Mouse (Mus musculus) hindbrain, embryonic 10.5 days (tissue): ENCODE measurements around the gene Unc119. TPM values are rescaled to one million over a fixed set of nuclear protein-coding genes. Genes with fewer than 3 reads are reported as not detected.
A peak's percentile ranks its signal among the peaks of the same experiment; 100 is the strongest.

ENCODE experiments used
- DNase-seq: peaks from one replicate; pipeline ENCODE4 v3.0.0-alpha.2; 2017; ENCODE audit warnings: low spot score
- H3K27ac ChIP-seq: fragments of 300-500 bp; sonication (generic); 2 replicates; pipeline ENCODE4 v1.5.1; 2016; ENCODE audit warnings: mild to moderate bottlenecking, moderate library complexity
- H3K27me3 ChIP-seq: fragments of 300-500 bp; sonication (generic); 2 replicates; pipeline ENCODE4 v1.6.1; 2016; ENCODE audit warnings: mild to moderate bottlenecking; ENCODE audit not compliant: poor library complexity, insufficient read depth, severe bottlenecking
- H3K36me3 ChIP-seq: fragments of 300-500 bp; sonication (generic); 2 replicates; pipeline ENCODE4 v1.6.1; 2016; ENCODE audit warnings: mild to moderate bottlenecking, moderate library complexity
- H3K4me1 ChIP-seq: fragments of 300-500 bp; sonication (generic); replicated peaks from 2 replicates; pipeline ENCODE4 v1.6.1; 2016; ENCODE audit warnings: mild to moderate bottlenecking
- H3K4me3 ChIP-seq: fragments of 300-500 bp; sonication (generic); 2 replicates; pipeline ENCODE4 v1.5.1; 2016; ENCODE audit warnings: mild to moderate bottlenecking, moderate library complexity
- H3K9me3 ChIP-seq: fragments of 300-500 bp; sonication (generic); 2 replicates; pipeline ENCODE4 v1.6.1; 2016; ENCODE audit warnings: mild to moderate bottlenecking, moderate library complexity
- WGBS: fragments of 180-500 bp; shearing (Covaris S2); methylation state at CpG from one replicate; pipeline ENCODE4 v1.1.7; 2016; 5-methylcytosine and 5-hydroxymethylcytosine counted together
- polyA plus RNA-seq: library from polyadenylated mRNA; unstranded; fragments of >200 nt; fragmentation: Nextera tagmentation; extraction: Ambion mirVana; gene quantifications from 2 replicates; pipeline ENCODE4 v1.2.1, GENCODE M21; 2016

Gene Unc119
- polyA plus RNA-seq, 1 experiment from 2014 or later, result 76.7 TPM

- WGBS, result 91% methylated on average over 12 of the region's 12 CpGs
- no peak overlapping the region for H3K27ac ChIP-seq
These were observed 18.3 kb upstream of the Unc119 start for GRCm38 (mm10) chr11:78324965-78325364.

DNA sequence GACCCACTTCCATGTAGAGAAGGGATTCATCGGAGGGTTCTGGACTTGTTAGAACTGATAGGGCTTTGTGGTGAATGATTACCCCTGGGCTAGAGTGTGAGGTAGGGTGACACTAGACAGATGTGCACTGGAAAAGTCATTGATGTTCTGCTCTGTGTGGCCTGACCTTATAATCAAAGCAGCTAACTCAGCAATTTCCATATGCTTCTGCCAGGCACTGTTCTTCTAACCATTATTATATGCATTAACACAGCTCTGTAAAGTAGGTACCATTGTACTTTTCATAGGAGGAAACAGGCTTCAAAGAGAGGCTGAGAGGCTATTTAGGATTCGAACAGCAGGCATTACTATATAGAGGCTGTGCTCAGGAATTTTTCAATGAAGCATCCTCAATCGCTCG lies 16.1 kb upstream of the Unc119 start:
- DNase-seq, result no peak
- Histone ChIP-seq H3K27ac (no peak overlapping the region), H3K36me3 (peaks cover 39% of the 10 kb centered on the region), H3K27me3 (no peaks in the 10 kb centered on the region), H3K9me3 (no peaks in the 10 kb centered on the region), H3K4me1 (peaks cover 33% of the 10 kb centered on the region), H3K4me3 (no peak overlapping the region)
- WGBS, result 94% methylated on average over 4 of the region's 4 CpGs

More at GRCm38 (mm10) chr11:78324965-78325364, 18.3 kb upstream of the Unc119 start:
- DNase-seq, result no peak
- peaks cover 58% of the 10 kb centered on the region for H3K36me3 ChIP-seq
- peaks cover 33% of the 10 kb centered on the region for H3K4me1 ChIP-seq
- H3K9me3 ChIP-seq, result no peaks in the 10 kb centered on the region
- no peaks in the 10 kb centered on the region for H3K27me3 ChIP-seq
- no peak overlapping the region for H3K4me3 ChIP-seq

DNA sequence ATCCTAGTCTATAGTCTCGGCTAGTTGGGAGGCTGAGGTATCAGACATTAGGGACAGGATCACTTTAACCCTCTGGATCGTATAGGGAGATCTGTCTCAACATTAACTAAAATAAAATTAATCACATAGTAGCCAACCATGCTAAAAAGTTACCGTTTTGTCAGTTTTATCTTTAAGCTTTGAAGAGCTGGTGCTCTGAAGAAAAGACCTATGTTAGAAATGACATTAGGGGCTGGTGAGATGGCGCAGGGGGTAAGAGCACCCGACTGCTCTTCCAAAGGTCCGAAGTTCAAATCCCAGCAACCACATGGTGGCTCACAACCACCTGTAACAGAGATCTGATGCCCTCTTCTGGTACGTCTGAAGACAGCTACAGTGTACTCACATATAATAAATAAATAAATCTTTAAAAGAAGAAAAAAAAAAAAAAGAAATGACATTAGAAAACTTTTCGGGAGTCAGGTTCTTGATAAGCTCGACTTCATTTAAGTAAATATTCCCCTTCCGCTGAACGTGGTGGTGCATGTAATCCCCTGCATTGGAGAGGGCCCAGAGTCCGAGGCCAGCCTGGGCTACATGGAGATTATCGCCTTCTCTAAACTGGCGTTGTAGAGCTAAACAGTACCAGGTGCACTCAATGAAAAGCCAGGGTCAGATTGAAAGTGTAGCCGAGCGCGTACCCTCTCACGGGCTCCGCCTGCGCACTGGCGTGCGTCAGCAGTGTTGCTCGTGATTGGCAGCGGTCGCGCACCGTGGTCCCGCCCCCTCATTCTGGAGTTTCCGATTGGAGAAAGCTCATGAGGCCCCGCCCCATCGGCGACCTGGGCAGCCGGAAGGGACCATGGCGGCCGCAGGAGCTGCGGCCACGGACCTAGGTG lies 15.4 kb upstream of the Unc119 start, which contains the start of gene Pigs:
Gene Pigs (plus strand): TSS at position 782 of the 878 bp plus-strand sequence.
- peaks cover 39% of the 10 kb centered on the region for H3K36me3 ChIP-seq
- no peaks in the 10 kb centered on the region for H3K27me3 ChIP-seq
- peak within 1 kb of the TSS; percentile 97 for H3K4me3 ChIP-seq
- H3K9me3 ChIP-seq, result no peaks in the 10 kb centered on the region
- peaks cover 26% of the 10 kb centered on the region for H3K4me1 ChIP-seq
- WGBS, result 13% methylated on average over 37 of the region's 37 CpGs
- DNase-seq, result peak; percentile 96
- peak within 1 kb of the TSS; percentile 87 for H3K27ac ChIP-seq

GRCm38 (mm10) chr11:78328512-78329056 lies 14.7 kb upstream of the Unc119 start:
- no peak for DNase-seq
- 2% methylated on average over 41 of the region's 41 CpGs for WGBS
- H3K4me3 ChIP-seq, result peak overlapping the region; percentile 97
- H3K27ac ChIP-seq, result peak overlapping the region; percentile 87
- no peaks in the 10 kb centered on the region for H3K9me3 ChIP-seq
- peaks cover 44% of the 10 kb centered on the region for H3K36me3 ChIP-seq
- no peaks in the 10 kb centered on the region for H3K27me3 ChIP-seq
- peaks cover 19% of the 10 kb centered on the region for H3K4me1 ChIP-seq

- Histone ChIP-seq H3K4me3 (no peak overlapping the region), H3K36me3 (peaks cover 57% of the 10 kb centered on the region), H3K9me3 (no peaks in the 10 kb centered on the region), H3K4me1 (peaks cover 13% of the 10 kb centered on the region), H3K27me3 (no peaks in the 10 kb centered on the region), H3K27ac (no peak overlapping the region)
- DNase-seq, result no peak
- 95% methylated on average over 12 of the region's 12 CpGs for WGBS
These were observed 10.6 kb upstream of the Unc119 start for GRCm38 (mm10) chr11:78332676-78333075.

DNA sequence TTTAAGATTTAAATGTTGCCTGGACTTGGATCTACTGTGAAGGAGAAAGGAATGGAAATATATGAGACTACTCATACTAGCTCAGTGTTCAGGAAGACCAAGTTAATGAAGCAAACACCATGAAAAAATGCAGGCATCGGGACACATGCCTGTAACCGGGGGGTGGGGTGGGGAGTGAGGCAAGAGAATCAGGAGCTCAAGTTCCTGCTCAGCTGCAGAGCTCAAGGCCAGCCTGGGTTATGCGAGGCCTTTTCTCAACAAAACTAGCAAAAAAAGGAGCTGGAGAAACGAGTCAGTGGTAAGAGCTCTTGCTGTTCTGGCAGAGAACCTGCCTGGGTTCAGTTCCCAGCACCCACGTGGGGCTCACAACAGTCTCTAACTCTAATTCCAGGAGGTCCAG lies 9.3 kb upstream of the Unc119 start:
- H3K4me3 ChIP-seq, result no peak overlapping the region
- peaks cover 68% of the 10 kb centered on the region for H3K36me3 ChIP-seq
- WGBS, result 92% methylated on average over 5 of the region's 5 CpGs
- H3K4me1 ChIP-seq, result peaks cover 8% of the 10 kb centered on the region
- H3K9me3 ChIP-seq, result no peaks in the 10 kb centered on the region
- DNase-seq, result no peak
- no peaks in the 10 kb centered on the region for H3K27me3 ChIP-seq
- H3K27ac ChIP-seq, result no peak overlapping the region

DNA sequence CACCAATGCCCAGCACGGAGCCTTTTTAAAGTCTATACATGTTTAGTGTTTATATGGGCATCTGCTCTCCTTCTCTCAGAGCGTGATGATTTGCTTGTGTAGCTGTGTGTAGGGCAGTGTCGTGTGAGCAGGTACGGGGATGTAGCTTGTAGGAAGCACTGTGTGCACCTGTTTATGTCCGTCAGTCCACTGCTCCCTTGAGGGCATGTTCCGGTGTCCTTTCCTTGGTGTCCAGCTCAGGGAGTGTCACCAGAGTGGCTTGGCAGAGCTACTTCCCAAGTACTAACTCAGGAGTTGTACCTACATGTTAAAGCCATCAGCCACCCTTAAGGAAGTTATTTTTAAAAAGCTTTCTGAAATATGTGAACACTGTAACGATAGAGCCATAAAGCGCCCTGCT lies 6.2 kb upstream of the Unc119 start:
- Histone ChIP-seq H3K27ac (no peak overlapping the region), H3K36me3 (peaks cover 95% of the 10 kb centered on the region), H3K27me3 (no peaks in the 10 kb centered on the region), H3K4me3 (no peak overlapping the region), H3K4me1 (no peaks in the 10 kb centered on the region), H3K9me3 (no peaks in the 10 kb centered on the region)
- no peak for DNase-seq
- WGBS, result 96% methylated on average over 8 of the region's 8 CpGs

- 85% methylated on average over 12 of the region's 12 CpGs for WGBS
- Histone ChIP-seq H3K36me3 (peaks cover 62% of the 10 kb centered on the region), H3K9me3 (no peaks in the 10 kb centered on the region), H3K4me3 (no peak overlapping the region), H3K27ac (no peak overlapping the region), H3K4me1 (peaks cover 40% of the 10 kb centered on the region), H3K27me3 (no peaks in the 10 kb centered on the region)
- no peak for DNase-seq
These were observed 1.6 kb upstream of the Unc119 start for GRCm38 (mm10) chr11:78341702-78342101.

- WGBS, result 85% methylated on average over 6 of the region's 6 CpGs
- no peaks in the 10 kb centered on the region for H3K9me3 ChIP-seq
- H3K36me3 ChIP-seq, result peaks cover 59% of the 10 kb centered on the region
- H3K4me1 ChIP-seq, result peaks cover 59% of the 10 kb centered on the region
- H3K27ac ChIP-seq, result peak overlapping the region; percentile 97
- peak overlapping the region; percentile 92 for H3K4me3 ChIP-seq
- H3K27me3 ChIP-seq, result no peaks in the 10 kb centered on the region
- no peak for DNase-seq
These were observed 1.1 kb downstream of the Unc119 start for GRCm38 (mm10) chr11:78344328-78344889.

DNA sequence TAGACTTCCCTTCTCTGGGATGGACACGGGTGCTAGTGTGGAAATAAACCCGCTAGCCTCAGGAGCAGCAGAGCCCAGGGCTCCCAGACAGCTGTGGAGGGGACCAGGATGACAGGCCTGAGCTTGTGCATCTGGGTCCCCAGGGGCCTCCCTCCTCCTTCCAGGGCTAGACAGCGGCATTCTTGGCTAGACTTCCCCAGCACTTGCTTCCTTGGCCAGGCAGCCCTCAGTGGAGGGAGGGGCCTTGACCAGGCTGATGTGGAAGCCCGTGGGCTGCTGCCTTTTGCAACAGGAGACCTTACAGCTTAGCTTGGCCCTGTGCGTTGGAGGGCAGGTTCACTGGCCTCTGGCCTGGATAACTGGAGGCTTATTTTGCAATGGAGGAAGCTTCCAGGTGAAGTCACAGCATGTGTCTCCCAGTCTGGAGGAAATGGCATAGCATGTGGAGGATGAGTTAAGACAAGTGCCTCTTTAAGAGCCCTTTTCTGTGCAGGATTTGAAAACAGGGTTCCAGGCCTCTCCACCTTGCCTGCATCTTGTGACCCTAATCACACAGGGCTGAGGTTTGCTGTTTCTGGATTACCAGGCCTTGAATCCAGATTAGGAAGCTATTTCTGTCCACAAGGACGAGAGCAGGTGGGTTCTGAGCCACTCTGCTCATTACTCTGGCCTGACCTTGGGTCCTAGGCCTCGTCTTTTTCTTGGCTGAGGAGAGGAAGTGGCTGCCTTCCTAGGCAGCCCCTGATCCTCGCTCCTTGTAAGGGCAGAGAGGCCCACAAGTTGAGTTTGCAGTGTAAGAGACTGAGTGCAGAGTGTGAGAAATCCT lies 1.8 kb downstream of the Unc119 start:
- Histone ChIP-seq H3K36me3 (peaks cover 59% of the 10 kb centered on the region), H3K27me3 (no peaks in the 10 kb centered on the region), H3K4me1 (peaks cover 64% of the 10 kb centered on the region), H3K27ac (peak overlapping the region; percentile 1; the same call in 1 of the 2 replicates), H3K9me3 (no peaks in the 10 kb centered on the region), H3K4me3 (peak overlapping the region; percentile 12; the same call in 1 of the 2 replicates)
- peak; percentile 14 for DNase-seq
- WGBS, result 64% methylated on average over 8 of the region's 8 CpGs

- no peak for DNase-seq
- H3K27me3 ChIP-seq, result no peaks in the 10 kb centered on the region
- WGBS, result 86% methylated on average over 7 of the region's 7 CpGs
- H3K4me1 ChIP-seq, result peaks cover 64% of the 10 kb centered on the region
- H3K27ac ChIP-seq, result peak overlapping the region; percentile 50; the same call in 1 of the 2 replicates
- H3K4me3 ChIP-seq, result no peak overlapping the region
- H3K36me3 ChIP-seq, result peaks cover 53% of the 10 kb centered on the region
- no peaks in the 10 kb centered on the region for H3K9me3 ChIP-seq
These were observed 2.5 kb downstream of the Unc119 start for GRCm38 (mm10) chr11:78345801-78346200.

GRCm38 (mm10) chr11:78346326-78347069 lies 3.2 kb downstream of the Unc119 start:
- 87% methylated on average over 6 of the region's 6 CpGs for WGBS
- H3K27ac ChIP-seq, result no peak overlapping the region; the same call in 1 of the 2 replicates
- H3K9me3 ChIP-seq, result no peaks in the 10 kb centered on the region
- H3K36me3 ChIP-seq, result peaks cover 46% of the 10 kb centered on the region
- no peaks in the 10 kb centered on the region for H3K27me3 ChIP-seq
- no peak for DNase-seq
- no peak overlapping the region for H3K4me3 ChIP-seq
- H3K4me1 ChIP-seq, result peaks cover 64% of the 10 kb centered on the region
